Mouse (Mus musculus): Measurements from ENCODE around the gene Proser3. TPM values are rescaled to one million over a fixed set of nuclear protein-coding genes. Genes with fewer than 3 reads are reported as not detected.

The Proser3 gene
- total RNA-seq, 2 experiments from 2014 or later: 7.8 to 8.5 TPM

GRCm38 (mm10) chr7:30579950-30580349 is 27.9 kb upstream of the Proser3 start:
- DNase-seq: no peak

GRCm38 (mm10) chr7:30572969-30573368 is 20.9 kb upstream of the Proser3 start:
- DNase-seq: peak; percentile 67 to 75

- no peak for DNase-seq
Observed at GRCm38 (mm10) chr7:30572389-30572788, 20.3 kb upstream of the Proser3 start.

GRCm38 (mm10) chr7:30567555-30567954 is 15.5 kb upstream of the Proser3 start:
- DNase-seq: no peak

GRCm38 (mm10) chr7:30566033-30566432 is 13.9 kb upstream of the Proser3 start:
- no peak for DNase-seq

GRCm38 (mm10) chr7:30564970-30565571 is 13.0 kb upstream of the Proser3 start, which contains the start of gene Igflr1:
Igflr1 (plus strand) TSS chr7:30565427.
- no peak for DNase-seq

- DNase-seq: no peak
Observed at GRCm38 (mm10) chr7:30563906-30564280, 11.8 kb upstream of the Proser3 start.

GRCm38 (mm10) chr7:30563117-30563905 is 11.2 kb upstream of the Proser3 start, which contains the start of the genes U2af1l4, Gm49396 and Psenen:
U2af1l4 (plus strand) TSS chr7:30563301.
Gm49396 (plus strand) TSS chr7:30563344.
Psenen (minus strand) TSS chr7:30563627.
- DNase-seq: peak; percentile 95 to 97

- DNase-seq: no peak
Observed at GRCm38 (mm10) chr7:30562526-30563116, 10.5 kb upstream of the Proser3 start.

- no peak for DNase-seq
Observed at GRCm38 (mm10) chr7:30560296-30560695, 8.2 kb upstream of the Proser3 start.

GRCm38 (mm10) chr7:30559443-30559954 is 7.4 kb upstream of the Proser3 start, which contains the start of gene Lin37:
Lin37 (minus strand) TSS chr7:30559838.
- DNase-seq: peak; percentile 97 to 98

GRCm38 (mm10) chr7:30558656-30559442 is 6.8 kb upstream of the Proser3 start:
- no peak for DNase-seq

GRCm38 (mm10) chr7:30557901-30558514 is 5.9 kb upstream of the Proser3 start:
- DNase-seq: peak in 1 of 2 experiments; percentile 38

- no peak for DNase-seq
Observed at GRCm38 (mm10) chr7:30556894-30557536, 4.9 kb upstream of the Proser3 start.

- DNase-seq: no peak
Observed at GRCm38 (mm10) chr7:30553810-30554584, 1.9 kb upstream of the Proser3 start.

GRCm38 (mm10) chr7:30553021-30553589 is 1.0 kb upstream of the Proser3 start:
- peak; percentile 79 to 83 for DNase-seq

- no peak for DNase-seq
Observed at GRCm38 (mm10) chr7:30551445-30552101, 526 bp downstream of the Proser3 start.

GRCm38 (mm10) chr7:30550603-30551002 is 1.5 kb downstream of the Proser3 start:
- no peak for DNase-seq

- no peak for DNase-seq
Observed at GRCm38 (mm10) chr7:30549880-30550279, 2.2 kb downstream of the Proser3 start.
